Mouse (Mus musculus) cerebellum, adult 2 months (tissue): ENCODE measurements around the gene Rnf151.

Experiments used
- CTCF ChIP-seq: fragments of 200-500 bp; IDR thresholded peaks from 2 replicates; pipeline ENCODE4 v1.5.1; 2011; ENCODE audit warnings: low read depth, mild to moderate bottlenecking, control low read depth, low read length, moderate library complexity, borderline replicate concordance; ENCODE audit not compliant: insufficient read depth
- POLR2A ChIP-seq: fragments of 200-500 bp; IDR thresholded peaks from 2 replicates; pipeline ENCODE4 v1.6.1; 2011; ENCODE audit warnings: low read length, control low read depth, borderline replicate concordance; ENCODE audit not compliant: insufficient read depth

- TF ChIP-seq POLR2A (no peak), CTCF (no peak)
Observed at GRCm38 (mm10) chr17:24738238-24738637, 20.4 kb upstream of the Rnf151 start.
